Mouse (Mus musculus) forebrain, embryonic 14.5 days (tissue): ENCODE measurements at regions not wholly inside any gene's neighbourhood (a gene's known extent, or its start where the extent isn't known, plus 50 kb on each side); places are given as distances from the start of the nearest gene placed in this dataset.

Source experiments
- ATAC-seq: fragments of 200-750 bp; cut with Nextera tagmentation; 2 replicates; pipeline ENCODE4 v1.8.0; 2017; ENCODE audit warnings: mild to moderate bottlenecking, moderate library complexity
- DNase-seq: peaks from one replicate; pipeline ENCODE4 v3.0.0-alpha.2; 2015; ENCODE audit warnings: low spot score
- H3K27ac ChIP-seq: fragments of 300-500 bp; sonication (generic); 2 replicates; pipeline ENCODE4 v1.5.1; 2014; ENCODE audit warnings: low read depth, mild to moderate bottlenecking, control low read depth, low read length, moderate library complexity
- H3K27me3 ChIP-seq: fragments of 300-500 bp; sonication (generic); replicated peaks from 2 replicates; pipeline ENCODE4 v1.6.1; 2014; ENCODE audit warnings: low read length, control low read depth, mixed read lengths; ENCODE audit not compliant: control insufficient read depth, insufficient read depth
- H3K36me3 ChIP-seq: fragments of 300-500 bp; sonication (generic); 2 replicates; pipeline ENCODE4 v1.6.1; 2014; ENCODE audit warnings: low read length, control low read depth; ENCODE audit not compliant: control insufficient read depth, insufficient read depth
- H3K4me1 ChIP-seq: fragments of 300-500 bp; sonication (generic); 2 replicates; pipeline ENCODE4 v1.6.1; 2014; ENCODE audit warnings: antibody characterized with exemption, low read length, control low read depth; ENCODE audit not compliant: control insufficient read depth, insufficient read depth
- H3K4me2 ChIP-seq: fragments of 300-500 bp; sonication (generic); 2 replicates; pipeline ENCODE4 v1.6.1; 2014; ENCODE audit warnings: mild to moderate bottlenecking, control low read depth, low read length
- H3K4me3 ChIP-seq: fragments of 300-500 bp; sonication (generic); 2 replicates; pipeline ENCODE4 v1.5.1; 2014; ENCODE audit warnings: low read depth, low read length, control low read depth
- H3K9ac ChIP-seq: fragments of 300-500 bp; sonication (generic); 2 replicates; pipeline ENCODE4 v1.6.1; 2014; ENCODE audit warnings: mild to moderate bottlenecking, low read length, control low read depth, moderate library complexity
- H3K9me3 ChIP-seq: fragments of 300-500 bp; sonication (generic); replicated peaks from 2 replicates; pipeline ENCODE4 v1.6.1; 2016; ENCODE audit warnings: low read length, control low read depth, mixed read lengths; ENCODE audit not compliant: control insufficient read depth
- WGBS: fragments of 180-500 bp; shearing (Covaris S2); extraction: QIAGEN DNeasy Blood & Tissue Kit; methylation state at CpG from one replicate; pipeline ENCODE4 v1.1.7; 2014; 5-methylcytosine and 5-hydroxymethylcytosine counted together

DNA sequence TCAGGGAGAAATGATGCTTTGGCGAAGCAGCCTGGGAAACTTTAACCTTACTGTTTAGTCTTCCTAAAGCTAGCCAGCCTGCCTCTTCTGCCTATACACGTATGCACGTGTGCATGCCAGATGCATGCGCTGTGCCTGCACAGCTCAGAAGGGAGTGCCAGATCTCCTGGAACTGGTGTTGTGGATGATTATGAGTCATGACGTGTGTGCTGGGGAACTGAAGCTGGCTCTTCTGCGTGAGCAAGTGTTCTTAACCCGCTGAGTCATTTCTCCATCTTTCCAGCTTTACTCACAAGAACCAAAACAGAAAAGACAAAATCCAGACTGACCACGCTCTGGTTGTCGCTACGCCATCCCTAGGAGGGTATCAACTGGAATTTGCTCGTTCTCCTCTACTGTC lies 55.1 kb upstream of the Otogl start:
- Histone ChIP-seq H3K4me2 (no peak overlapping the region), H3K9ac (no peak overlapping the region), H3K36me3 (no peaks in the 10 kb centered on the region), H3K4me1 (no peaks in the 10 kb centered on the region), H3K9me3 (no peaks in the 10 kb centered on the region), H3K4me3 (no peak overlapping the region), H3K27me3 (no peaks in the 10 kb centered on the region), H3K27ac (no peak overlapping the region)
- no peak for ATAC-seq
- 93% methylated on average over 11 of the region's 11 CpGs for WGBS
- DNase-seq, result no peak

DNA sequence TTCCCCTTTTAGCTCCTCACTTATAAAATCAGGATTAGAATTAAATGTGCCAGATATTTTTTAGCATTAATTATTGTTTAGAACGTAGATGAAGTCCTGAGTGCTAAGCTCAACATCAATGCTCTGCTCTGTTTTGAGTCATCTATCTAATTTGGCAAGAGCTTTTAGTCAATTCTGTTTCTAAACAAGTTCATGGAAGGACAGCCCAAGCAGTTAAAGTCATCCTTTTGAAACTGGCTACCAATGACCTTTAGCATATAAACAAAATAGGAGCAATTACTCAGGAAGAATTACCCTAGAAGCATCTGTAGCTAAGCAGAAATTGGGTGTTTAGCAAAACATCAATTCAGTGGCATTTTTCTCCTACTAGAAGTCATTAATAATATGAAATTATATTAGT lies 52.1 kb upstream of the Otogl start:
- no peak for DNase-seq
- Histone ChIP-seq H3K9ac (no peak overlapping the region), H3K36me3 (no peaks in the 10 kb centered on the region), H3K4me2 (no peak overlapping the region), H3K4me3 (no peak overlapping the region), H3K27ac (no peak overlapping the region), H3K9me3 (no peaks in the 10 kb centered on the region), H3K4me1 (no peaks in the 10 kb centered on the region), H3K27me3 (no peaks in the 10 kb centered on the region)
- 67% methylated on average over 1 of the region's 1 CpGs for WGBS
- ATAC-seq, result no peak

DNA sequence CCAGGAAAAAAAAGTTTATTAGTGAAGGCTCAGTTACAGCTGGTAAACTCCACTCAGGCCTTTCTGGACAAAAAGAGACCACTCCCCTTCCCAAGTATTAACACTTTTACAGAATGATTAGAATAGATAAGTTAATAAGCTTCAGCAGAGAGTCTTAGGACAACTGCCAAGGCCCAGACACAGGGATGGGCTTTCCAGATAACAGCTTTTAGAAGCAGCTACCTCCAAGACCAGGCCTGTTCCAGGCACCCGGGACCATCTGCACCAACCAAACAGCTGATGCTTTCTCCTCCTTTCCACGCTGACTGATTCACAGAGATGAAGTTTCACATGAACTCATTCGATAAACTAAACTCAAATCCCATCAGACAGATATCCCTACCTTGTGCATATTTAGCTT lies 50.2 kb upstream of the Otogl start:
- H3K9me3 ChIP-seq, result no peaks in the 10 kb centered on the region
- no peak for ATAC-seq
- whole genome bisulfite sequencing, result 91% methylated on average over 3 of the region's 3 CpGs
- no peak overlapping the region for H3K9ac ChIP-seq
- no peaks in the 10 kb centered on the region for H3K36me3 ChIP-seq
- H3K4me1 ChIP-seq, result no peaks in the 10 kb centered on the region
- H3K27me3 ChIP-seq, result no peaks in the 10 kb centered on the region
- no peak overlapping the region for H3K4me3 ChIP-seq
- H3K4me2 ChIP-seq, result no peak overlapping the region
- DNase-seq, result no peak
- H3K27ac ChIP-seq, result no peak overlapping the region
